ENCODE assay signal across 9 mouse cellular contexts in the genomic region with DNA sequence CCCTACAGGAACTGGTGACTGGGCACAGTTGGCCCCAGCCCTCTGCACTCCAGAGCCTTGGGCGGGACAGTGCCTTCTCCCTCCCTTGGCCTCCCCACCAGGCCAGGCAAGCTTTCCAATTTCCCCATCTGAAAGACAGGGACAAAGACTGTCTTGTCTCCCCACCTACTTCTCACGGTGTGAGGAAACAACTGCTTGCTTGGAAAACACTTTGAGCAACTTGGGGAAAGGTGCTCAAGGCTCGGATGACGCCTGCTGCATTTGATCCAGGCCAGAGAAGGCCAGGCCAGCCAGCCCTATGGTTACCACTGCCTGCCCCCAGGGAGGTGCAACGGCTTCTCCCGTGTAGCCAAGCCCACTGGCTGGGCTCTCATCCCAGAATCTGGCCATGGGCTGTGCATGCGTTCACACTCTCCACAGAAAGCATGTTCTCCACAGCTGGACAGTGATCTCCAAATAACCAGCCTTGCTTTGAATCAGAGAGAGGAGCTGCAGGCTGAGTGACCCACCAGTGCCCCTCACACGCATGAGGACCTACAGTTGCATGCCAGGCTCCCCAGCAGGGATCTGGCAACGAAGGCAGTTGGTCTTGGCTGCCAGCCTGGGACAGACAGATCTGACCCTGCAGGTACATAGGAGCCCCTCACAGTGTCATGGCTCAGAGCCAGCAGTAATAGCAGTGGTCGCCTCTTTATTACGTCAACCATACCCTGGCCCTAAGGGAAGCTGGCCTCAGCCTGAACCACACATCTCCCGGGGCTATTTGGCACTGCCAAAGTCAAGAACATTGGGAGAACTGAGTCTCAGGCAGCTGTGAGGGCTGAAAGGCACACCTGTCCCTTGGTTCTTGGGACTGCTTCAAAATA. TPM values are rescaled to one million over a fixed set of nuclear protein-coding genes. Genes with fewer than 3 reads are reported as not detected.
DNase-seq lines count a peak whose midpoint lies in the region; ATAC-seq and TF ChIP-seq lines count a peak whose summit lies in the region.
"Had no signal": no experiment of that assay in that cellular context is flagged by ENCODE, and none has a peak within 500 bp of the region (broad histone marks: within the 10 kb centered on the region; RNA-seq: fewer than 3 reads in every experiment).

No protein-coding gene starts in this region.

- no peak overlapping the region for H3K9ac ChIP-seq in intestine, embryonic 15.5 days
- H3K9ac ChIP-seq in intestine, postnatal 0 days (ENCODE audit: low read depth, low read length), result no peak overlapping the region
- no peak overlapping the region for H3K9ac ChIP-seq in kidney, postnatal 0 days (ENCODE audit: low read depth, low read length)

- H3K4me3 ChIP-seq in intestine, embryonic 15.5 days (replicated peaks), result no peak overlapping the region
- H3K4me3 ChIP-seq in intestine, postnatal 0 days (ENCODE audit: low read depth, low read length), result no peak overlapping the region
- no peak overlapping the region for H3K4me3 ChIP-seq in kidney, postnatal 0 days (replicated peaks; ENCODE audit: low read depth, low read length)
- no peak overlapping the region for H3K4me3 ChIP-seq in testis, adult 2 months (ENCODE audit: control insufficient read depth, low read depth, low read length)
- H3K4me3 ChIP-seq: erythroblast, embryonic 14.5 days had no signal

- ATAC-seq in intestine, embryonic 15.5 days, result peak; percentile 23; the same call in 1 of the 2 replicates
- no peak for ATAC-seq in intestine, postnatal 0 days
- ATAC-seq in cerebellum, adult (ENCODE audit: insufficient number of reproducible peaks, low FRiP score, low TSS enrichment), result 0 out of 2 replicates have a peak, but pooled peaks have one; percentile 20
- 0 out of 2 replicates have a peak, but pooled peaks have one; percentile 33 for ATAC-seq in kidney, postnatal 0 days (replicated peaks; ENCODE audit: low FRiP score, low read depth)
- ATAC-seq in activated CD4-positive, CD25-positive, alpha-beta regulatory T cell, adult 4 months, result no peak

- no peak for TF ChIP-seq CTCF in intestine, postnatal 0 days (IDR thresholded peaks at IDR 0.05; ENCODE audit: low read depth)
- no peak for TF ChIP-seq CTCF in kidney, postnatal 0 days (IDR thresholded peaks at IDR 0.05; ENCODE audit: low read depth)
- TF ChIP-seq CTCF in testis, adult 2 months (IDR thresholded peaks at IDR 0.05; ENCODE audit: control insufficient read depth, insufficient read depth, insufficient replicate concordance, low read depth, low read length), result no peak

- peak overlapping the region; percentile 18; the same call in 1 of the 2 replicates for H3K27ac ChIP-seq in intestine, embryonic 15.5 days
- H3K27ac ChIP-seq in intestine, postnatal 0 days (ENCODE audit: low read depth, low read length), result no peak overlapping the region
- H3K27ac ChIP-seq in kidney, postnatal 0 days, result no peak overlapping the region
- H3K27ac ChIP-seq in testis, adult 2 months (ENCODE audit: control insufficient read depth, insufficient read depth, low read depth, low read length), result peak overlapping the region; percentile 2; the same call in 1 of the 2 replicates

- no peak for TF ChIP-seq POLR2A in testis, adult 2 months (IDR thresholded peaks at IDR 0.05; ENCODE audit: control insufficient read depth, low read depth, low read length)

- H3K27me3 ChIP-seq in intestine, embryonic 15.5 days (replicated peaks), result no peaks in the 10 kb centered on the region
- no peaks in the 10 kb centered on the region for H3K27me3 ChIP-seq in intestine, postnatal 0 days (replicated peaks; ENCODE audit: control insufficient read depth, insufficient read depth, low read length)
- H3K27me3 ChIP-seq in kidney, postnatal 0 days (ENCODE audit: insufficient read depth, low read length), result no peaks in the 10 kb centered on the region
- no peaks in the 10 kb centered on the region for H3K27me3 ChIP-seq in testis, adult 2 months (ENCODE audit: control insufficient read depth, insufficient read depth, low read length)

- peaks cover 18% of the 10 kb centered on the region for H3K4me1 ChIP-seq in intestine, embryonic 15.5 days (replicated peaks)
- no peaks in the 10 kb centered on the region; the same call in 1 of the 2 replicates for H3K4me1 ChIP-seq in intestine, postnatal 0 days (replicated peaks; ENCODE audit: control insufficient read depth, insufficient read depth, low read length)
- H3K4me1 ChIP-seq in kidney, postnatal 0 days (replicated peaks; ENCODE audit: insufficient read depth, low read length), result peaks cover 4% of the 10 kb centered on the region
- H3K4me1 ChIP-seq in testis, adult 2 months (ENCODE audit: control insufficient read depth, insufficient read depth, low read length), result no peaks in the 10 kb centered on the region; the same call in 1 of the 2 replicates

- no peaks in the 10 kb centered on the region for H3K9me3 ChIP-seq in intestine, embryonic 15.5 days
- no peaks in the 10 kb centered on the region for H3K9me3 ChIP-seq in intestine, postnatal 0 days (ENCODE audit: control insufficient read depth)
- no peaks in the 10 kb centered on the region for H3K9me3 ChIP-seq in kidney, postnatal 0 days (replicated peaks; ENCODE audit: low read length)

- no peak overlapping the region for H3K4me2 ChIP-seq in intestine, embryonic 15.5 days (replicated peaks)
- H3K4me2 ChIP-seq in intestine, postnatal 0 days (replicated peaks; ENCODE audit: low read depth), result no peak overlapping the region
- H3K4me2 ChIP-seq in kidney, postnatal 0 days (ENCODE audit: low read length), result no peak overlapping the region

- WGBS in intestine, embryonic 15.5 days, result 47% methylated on average over 12 of the region's 12 CpGs
- 52% methylated on average over 12 of the region's 12 CpGs for WGBS in intestine, postnatal 0 days
- 43% methylated on average over 12 of the region's 12 CpGs for WGBS in kidney, postnatal 0 days

- peak; percentile 66 to 78 for DNase-seq in gastrocnemius, postnatal 36 days
- DNase-seq in kidney, postnatal 0 days (ENCODE audit: low spot score), result no peak
- no peak for DNase-seq in embryo, embryonic 10 days (ENCODE audit: low spot score)

- no peaks in the 10 kb centered on the region for H3K36me3 ChIP-seq in intestine, embryonic 15.5 days
- no peaks in the 10 kb centered on the region for H3K36me3 ChIP-seq in intestine, postnatal 0 days (ENCODE audit: control insufficient read depth, insufficient read depth)
- H3K36me3 ChIP-seq in kidney, postnatal 0 days (ENCODE audit: insufficient read depth, low read length), result no peaks in the 10 kb centered on the region
- H3K36me3 ChIP-seq in testis, adult 2 months (ENCODE audit: control insufficient read depth, insufficient read depth, low read length), result no peaks in the 10 kb centered on the region

- intact Hi-C loops in gastrocnemius, postnatal 36 days (cut with DNase I), result no loop called here

RNA-seq across cellular contexts. Expression of gene Tomm20, which starts 32.2 kb away (rescaled TPM):
- 295 and 300 TPM in 2 replicates for polyA plus RNA-seq in intestine, embryonic 15.5 days (2015; fragmentation: Nextera tagmentation; extraction: Ambion mirVana)
- polyA plus RNA-seq in intestine, postnatal 0 days (2015; fragmentation: Nextera tagmentation; extraction: Ambion mirVana), result 278 and 296 TPM in 2 replicates
- total RNA-seq in gastrocnemius, postnatal 36 days (2021), result 10 to 100 TPM; 73.0 to 86.8 TPM
- 309 and 315 TPM in 2 replicates for polyA plus RNA-seq in kidney, postnatal 0 days (2015; fragmentation: Nextera tagmentation; extraction: Ambion mirVana)
- polyA plus RNA-seq in testis, adult 2 months (2012; rRNA removed), result 131 and 231 TPM in 2 replicates
- polyA plus RNA-seq in activated CD4-positive, CD25-positive, alpha-beta regulatory T cell, adult 4 months (2017; shearing (Covaris generic)), result 100 to 1,000 TPM in 1 of 2 experiments, 10 to 100 TPM in 1; 59.0 to 102 TPM

RNA-seq across cellular contexts. Expression of gene Rbm34, which starts 57.4 kb away (rescaled TPM):
- 24.8 and 30.0 TPM in 2 replicates for polyA plus RNA-seq in intestine, embryonic 15.5 days (2015; fragmentation: Nextera tagmentation; extraction: Ambion mirVana)
- 25.3 and 29.1 TPM in 2 replicates for polyA plus RNA-seq in intestine, postnatal 0 days (2015; fragmentation: Nextera tagmentation; extraction: Ambion mirVana)
- 1 to 10 TPM; 3.4 to 5.1 TPM for total RNA-seq in gastrocnemius, postnatal 36 days (2021)
- 28.6 and 31.4 TPM in 2 replicates for polyA plus RNA-seq in kidney, postnatal 0 days (2015; fragmentation: Nextera tagmentation; extraction: Ambion mirVana)
- polyA plus RNA-seq in testis, adult 2 months (2012; rRNA removed), result 2.4 and 2.6 TPM in 2 replicates
- polyA plus RNA-seq in activated CD4-positive, CD25-positive, alpha-beta regulatory T cell, adult 4 months (2017; shearing (Covaris generic)), result 10 to 100 TPM; 16.6 to 19.5 TPM

Comparison
In these comparisons a context has a peak if more than half of its experiments do, and no peak if none do; other contexts are left out.
1. ATAC-seq: peak in intestine, embryonic 15.5 days (single experiment), cerebellum, adult (single experiment) and kidney, postnatal 0 days (single experiment); none in intestine, postnatal 0 days (single experiment) and activated CD4-positive, CD25-positive, alpha-beta regulatory T cell, adult 4 months (single experiment).
2. H3K27ac ChIP-seq: peak in intestine, embryonic 15.5 days (single experiment) and testis, adult 2 months (single experiment); none in intestine, postnatal 0 days (single experiment) and kidney, postnatal 0 days (single experiment).
3. DNase-seq: peak in gastrocnemius, postnatal 36 days (2 of 2); none in kidney, postnatal 0 days (single experiment) and embryo, embryonic 10 days (single experiment).